Mouse (Mus musculus): ENCODE results near the gene Atg101. TPM values are rescaled to one million over a fixed set of nuclear protein-coding genes. Genes with fewer than 3 reads are reported as not detected.
A peak's percentile ranks its signal among the peaks of the same experiment; 100 is the strongest.

The Atg101 gene
- total RNA-seq, 1 experiment from 2014 or later, result 59.4 TPM

GRCm38 (mm10) chr15:101298550-101298949 is 14.5 kb downstream of the Atg101 start:
- ATAC-seq (replicated peaks in 1 of 2; ENCODE audit: insufficient read depth in 1 of 2, low FRiP score in 2 of 2, low TSS enrichment in 1 of 2, low read depth in 1 of 2, poor library complexity in 2 of 2, severe bottlenecking in 2 of 2), result 0 out of 4 replicates have a peak, but pooled peaks of 1 of the 2 experiments have one; percentile 50

- ATAC-seq (replicated peaks in 1 of 2; ENCODE audit: insufficient read depth in 1 of 2, low FRiP score in 2 of 2, low TSS enrichment in 1 of 2, low read depth in 1 of 2, poor library complexity in 2 of 2, severe bottlenecking in 2 of 2), result no peak
Measured at GRCm38 (mm10) chr15:101299480-101299960, 15.4 kb downstream of the Atg101 start.

- ATAC-seq (replicated peaks in 1 of 2; ENCODE audit: insufficient read depth in 1 of 2, low FRiP score in 2 of 2, low TSS enrichment in 1 of 2, low read depth in 1 of 2, poor library complexity in 2 of 2, severe bottlenecking in 2 of 2), result no peak
Measured at GRCm38 (mm10) chr15:101300128-101300527, 16.1 kb downstream of the Atg101 start.

GRCm38 (mm10) chr15:101302201-101302600 is 18.1 kb downstream of the Atg101 start:
- ATAC-seq (replicated peaks in 1 of 2; ENCODE audit: insufficient read depth in 1 of 2, low FRiP score in 2 of 2, low TSS enrichment in 1 of 2, low read depth in 1 of 2, poor library complexity in 2 of 2, severe bottlenecking in 2 of 2), result no peak

GRCm38 (mm10) chr15:101303830-101304229 is 19.8 kb downstream of the Atg101 start:
- no peak for ATAC-seq (replicated peaks in 1 of 2; ENCODE audit: insufficient read depth in 1 of 2, low FRiP score in 2 of 2, low TSS enrichment in 1 of 2, low read depth in 1 of 2, poor library complexity in 2 of 2, severe bottlenecking in 2 of 2)

- no peak for ATAC-seq (replicated peaks in 1 of 2; ENCODE audit: insufficient read depth in 1 of 2, low FRiP score in 2 of 2, low TSS enrichment in 1 of 2, low read depth in 1 of 2, poor library complexity in 2 of 2, severe bottlenecking in 2 of 2)
Measured at GRCm38 (mm10) chr15:101306459-101306858, 22.4 kb downstream of the Atg101 start.

GRCm38 (mm10) chr15:101308440-101309348 is 24.6 kb downstream of the Atg101 start:
- ATAC-seq (replicated peaks in 1 of 2; ENCODE audit: insufficient read depth in 1 of 2, low FRiP score in 2 of 2, low TSS enrichment in 1 of 2, low read depth in 1 of 2, poor library complexity in 2 of 2, severe bottlenecking in 2 of 2), result peak; percentile 26 to 37; a peak in 1 of 4 replicates

GRCm38 (mm10) chr15:101309493-101309892 is 25.4 kb downstream of the Atg101 start:
- no peak; a peak in 1 of 4 replicates for ATAC-seq (replicated peaks in 1 of 2; ENCODE audit: insufficient read depth in 1 of 2, low FRiP score in 2 of 2, low TSS enrichment in 1 of 2, low read depth in 1 of 2, poor library complexity in 2 of 2, severe bottlenecking in 2 of 2)

GRCm38 (mm10) chr15:101311087-101311770 is 27.2 kb downstream of the Atg101 start:
- no peak for ATAC-seq (replicated peaks in 1 of 2; ENCODE audit: insufficient read depth in 1 of 2, low FRiP score in 2 of 2, low TSS enrichment in 1 of 2, low read depth in 1 of 2, poor library complexity in 2 of 2, severe bottlenecking in 2 of 2)

GRCm38 (mm10) chr15:101312006-101312405 is 27.9 kb downstream of the Atg101 start:
- no peak for ATAC-seq (replicated peaks in 1 of 2; ENCODE audit: insufficient read depth in 1 of 2, low FRiP score in 2 of 2, low TSS enrichment in 1 of 2, low read depth in 1 of 2, poor library complexity in 2 of 2, severe bottlenecking in 2 of 2)

GRCm38 (mm10) chr15:101315378-101315777 is 31.3 kb downstream of the Atg101 start:
- no peak for ATAC-seq (replicated peaks in 1 of 2; ENCODE audit: insufficient read depth in 1 of 2, low FRiP score in 2 of 2, low TSS enrichment in 1 of 2, low read depth in 1 of 2, poor library complexity in 2 of 2, severe bottlenecking in 2 of 2)

GRCm38 (mm10) chr15:101315832-101316231 is 31.8 kb downstream of the Atg101 start:
- ATAC-seq (replicated peaks in 1 of 2; ENCODE audit: insufficient read depth in 1 of 2, low FRiP score in 2 of 2, low TSS enrichment in 1 of 2, low read depth in 1 of 2, poor library complexity in 2 of 2, severe bottlenecking in 2 of 2), result peak; percentile 70 to 78

- ATAC-seq (replicated peaks in 1 of 2; ENCODE audit: insufficient read depth in 1 of 2, low FRiP score in 2 of 2, low TSS enrichment in 1 of 2, low read depth in 1 of 2, poor library complexity in 2 of 2, severe bottlenecking in 2 of 2), result no peak
Measured at GRCm38 (mm10) chr15:101316279-101316912, 32.3 kb downstream of the Atg101 start.

- peak in 1 of 2 experiments; percentile 1; a peak in 1 of 4 replicates for ATAC-seq (replicated peaks in 1 of 2; ENCODE audit: insufficient read depth in 1 of 2, low FRiP score in 2 of 2, low TSS enrichment in 1 of 2, low read depth in 1 of 2, poor library complexity in 2 of 2, severe bottlenecking in 2 of 2)
Measured at GRCm38 (mm10) chr15:101316913-101317813, 33.1 kb downstream of the Atg101 start.

- peak; percentile 29 to 36; a peak in 3 of 4 replicates for ATAC-seq (replicated peaks in 1 of 2; ENCODE audit: insufficient read depth in 1 of 2, low FRiP score in 2 of 2, low TSS enrichment in 1 of 2, low read depth in 1 of 2, poor library complexity in 2 of 2, severe bottlenecking in 2 of 2)
Measured at GRCm38 (mm10) chr15:101317814-101318500, 33.9 kb downstream of the Atg101 start.
